Mouse (Mus musculus) heart, postnatal 0 days (tissue): ENCODE results near the gene Stk10. TPM values are rescaled to one million over a fixed set of nuclear protein-coding genes. Genes with fewer than 3 reads are reported as not detected.

Source experiments
- ATAC-seq: fragments of 200-750 bp; cut with Nextera tagmentation; 2 replicates; pipeline ENCODE4 v1.8.0; 2017; ENCODE audit warnings: low read depth, moderate number of reproducible peaks, moderate library complexity; ENCODE audit not compliant: insufficient read depth
- DNase-seq: peaks from one replicate; pipeline ENCODE4 v3.0.0-alpha.2; 2016; ENCODE audit warnings: low spot score
- H3K27ac ChIP-seq: fragments of 300-500 bp; sonication (generic); 2 replicates; pipeline ENCODE4 v1.5.1; 2014; ENCODE audit warnings: low read depth, mild to moderate bottlenecking
- H3K27me3 ChIP-seq: fragments of 300-500 bp; sonication (generic); 2 replicates; pipeline ENCODE4 v1.6.1; 2014; ENCODE audit warnings: low read length, mixed read lengths; ENCODE audit not compliant: control insufficient read depth, insufficient read depth
- H3K36me3 ChIP-seq: fragments of 300-500 bp; sonication (generic); replicated peaks from 2 replicates; pipeline ENCODE4 v1.6.1; 2014; ENCODE audit warnings: low read length, mixed read lengths; ENCODE audit not compliant: control insufficient read depth, insufficient read depth
- H3K4me1 ChIP-seq: fragments of 300-500 bp; sonication (generic); 2 replicates; pipeline ENCODE4 v1.6.1; 2014; ENCODE audit warnings: antibody characterized with exemption; ENCODE audit not compliant: control insufficient read depth, insufficient read depth
- H3K4me2 ChIP-seq: fragments of 300-500 bp; sonication (generic); 2 replicates; pipeline ENCODE4 v1.6.1; 2014; ENCODE audit warnings: low read depth, mild to moderate bottlenecking, low read length, moderate library complexity
- H3K4me3 ChIP-seq: fragments of 300-500 bp; sonication (generic); 2 replicates; pipeline ENCODE4 v1.5.1; 2014; ENCODE audit warnings: low read depth, low read length
- H3K9ac ChIP-seq: fragments of 300-500 bp; sonication (generic); replicated peaks from 2 replicates; pipeline ENCODE4 v1.6.1; 2014; ENCODE audit warnings: low read depth, low read length, mixed read lengths
- H3K9me3 ChIP-seq: fragments of 300-500 bp; sonication (generic); replicated peaks from 2 replicates; pipeline ENCODE4 v1.6.1; 2016; ENCODE audit warnings: low read length; ENCODE audit not compliant: control insufficient read depth
- CTCF ChIP-seq: IDR thresholded peaks from 2 replicates; pipeline ENCODE4 v1.5.1; 2016; ENCODE audit warnings: antibody characterized with exemption, control low read depth, low read depth
- EP300 ChIP-seq: IDR thresholded peaks from 2 replicates; pipeline ENCODE4 v1.6.1; 2016; ENCODE audit warnings: antibody characterized with exemption, low read depth
- WGBS: fragments of 180-500 bp; shearing (Covaris S2); extraction: QIAGEN DNeasy Blood & Tissue Kit; methylation state at CpG from one replicate; pipeline ENCODE4 v1.1.7; 2014; 5-methylcytosine and 5-hydroxymethylcytosine counted together
- polyA plus RNA-seq: library from polyadenylated mRNA; unstranded; fragments of >200 nt; fragmentation: Nextera tagmentation; extraction: Ambion mirVana; gene quantifications from 2 replicates; pipeline ENCODE4 v1.2.1, GENCODE M21; 2015
- total RNA-seq: library from RNA; depleted of rRNA; stranded (reverse); fragments of >200 nt; gene quantifications from 2 replicates; pipeline ENCODE4 v1.2.3, GENCODE M21; 2014; ENCODE audit warnings: low replicate concordance

Gene Stk10
- total and polyA plus RNA-seq, 2 experiments from 2014 or later, result 1.6 to 4.3 TPM

DNA sequence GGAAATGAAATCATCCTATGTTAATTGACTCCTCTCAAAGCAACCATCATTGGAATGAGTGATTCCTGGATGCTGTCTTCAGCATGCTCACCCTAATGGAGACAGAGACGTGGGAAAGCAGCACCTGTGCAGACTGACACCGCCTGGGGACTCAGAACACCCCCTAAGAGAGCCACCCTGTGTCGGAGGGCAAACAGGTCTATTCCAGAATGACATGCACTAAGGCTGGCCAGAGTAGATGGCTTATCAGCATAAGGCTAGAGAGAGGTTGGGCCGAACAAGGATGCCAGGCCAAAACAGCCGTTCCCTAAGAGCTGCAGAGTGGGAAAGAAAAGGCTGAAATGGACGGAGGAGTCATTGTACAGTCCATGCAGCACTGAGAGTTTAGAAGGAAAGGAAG is 93.0 kb downstream of the Stk10 start:
- no peak overlapping the region for H3K4me2 ChIP-seq
- H3K4me3 ChIP-seq, result no peak overlapping the region
- no peaks in the 10 kb centered on the region for H3K27me3 ChIP-seq
- DNase-seq, result no peak
- H3K4me1 ChIP-seq, result no peaks in the 10 kb centered on the region
- no peak overlapping the region for H3K27ac ChIP-seq
- no peaks in the 10 kb centered on the region for H3K36me3 ChIP-seq
- no peak overlapping the region for H3K9ac ChIP-seq
- H3K9me3 ChIP-seq, result no peaks in the 10 kb centered on the region
- TF ChIP-seq CTCF (no peak), EP300 (no peak)
- ATAC-seq, result no peak
- WGBS, result 67% methylated on average over 6 of the region's 6 CpGs

DNA sequence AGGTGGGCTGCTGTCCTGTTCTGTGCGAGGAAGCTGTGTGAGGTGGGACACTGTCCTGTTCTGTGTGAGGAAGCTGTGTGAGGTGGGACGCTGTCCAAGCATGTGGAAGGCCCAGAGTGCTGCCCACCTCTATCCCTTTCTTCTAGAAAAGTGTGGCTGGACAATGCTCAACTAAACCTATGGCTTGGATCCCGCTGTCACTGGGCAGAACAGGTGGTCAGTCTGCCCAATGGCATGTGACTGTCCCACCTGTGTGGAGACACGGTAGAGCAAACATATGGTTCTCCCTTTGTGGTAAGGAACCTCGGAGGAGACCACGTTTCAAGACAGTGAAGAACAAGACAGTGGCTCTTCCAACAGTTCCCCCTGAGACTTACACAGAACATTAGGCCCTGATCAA is 94.8 kb downstream of the Stk10 start:
- no peak for ATAC-seq

GRCm38 (mm10) chr11:32629713-32630211 is 96.7 kb downstream of the Stk10 start:
- whole genome bisulfite sequencing, result 80% methylated on average over 4 of the region's 4 CpGs

More for the DNA sequence above, 94.8 kb downstream of the Stk10 start:
- H3K27me3 ChIP-seq, result no peaks in the 10 kb centered on the region
- no peaks in the 10 kb centered on the region for H3K36me3 ChIP-seq
- H3K4me2 ChIP-seq, result no peak overlapping the region
- TF ChIP-seq CTCF, result no peak
- no peak for DNase-seq
- H3K9ac ChIP-seq, result no peak overlapping the region
- 82% methylated on average over 6 of the region's 6 CpGs for WGBS
- H3K4me3 ChIP-seq, result no peak overlapping the region
- H3K4me1 ChIP-seq, result no peaks in the 10 kb centered on the region
- H3K9me3 ChIP-seq, result no peaks in the 10 kb centered on the region
- H3K27ac ChIP-seq, result no peak overlapping the region

DNA sequence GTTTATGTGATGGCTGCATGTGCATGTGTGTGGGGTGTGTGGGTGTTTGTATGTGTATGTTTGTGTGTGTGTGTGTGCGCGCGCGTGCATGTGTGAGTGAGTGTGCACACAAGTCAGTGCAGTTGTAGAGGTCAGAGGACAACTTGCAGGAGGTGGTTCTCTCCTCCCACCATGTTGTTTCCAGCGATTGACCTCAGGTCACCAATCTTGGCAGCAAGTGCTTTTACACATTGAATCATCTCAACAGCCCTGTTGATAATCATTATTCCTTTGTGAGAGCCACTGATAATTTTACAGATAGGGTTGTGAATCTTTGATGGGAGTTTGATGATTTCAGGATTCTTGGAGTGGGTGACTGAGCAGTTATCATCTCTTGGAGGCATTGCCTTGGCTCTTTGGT is 99.6 kb downstream of the Stk10 start:
- no peaks in the 10 kb centered on the region for H3K27me3 ChIP-seq
- no peak overlapping the region for H3K4me2 ChIP-seq
- H3K4me3 ChIP-seq, result no peak overlapping the region
- H3K36me3 ChIP-seq, result no peaks in the 10 kb centered on the region
- H3K27ac ChIP-seq, result no peak overlapping the region
- H3K9me3 ChIP-seq, result no peaks in the 10 kb centered on the region
- DNase-seq, result no peak
- ATAC-seq, result no peak
- peaks cover 3% of the 10 kb centered on the region for H3K4me1 ChIP-seq
- no peak overlapping the region for H3K9ac ChIP-seq
- TF ChIP-seq CTCF (no peak), EP300 (no peak)
- WGBS, result 96% methylated on average over 5 of the region's 5 CpGs

More at GRCm38 (mm10) chr11:32629713-32630211, 96.7 kb downstream of the Stk10 start:
- Histone ChIP-seq H3K27me3 (no peaks in the 10 kb centered on the region), H3K27ac (no peak overlapping the region), H3K9ac (no peak overlapping the region), H3K4me2 (no peak overlapping the region), H3K36me3 (no peaks in the 10 kb centered on the region), H3K4me1 (no peaks in the 10 kb centered on the region), H3K4me3 (no peak overlapping the region), H3K9me3 (no peaks in the 10 kb centered on the region)
- TF ChIP-seq EP300 (no peak), CTCF (no peak)
- no peak for ATAC-seq
- no peak for DNase-seq

- no peak overlapping the region for H3K4me3 ChIP-seq
- no peak for TF ChIP-seq EP300
- TF ChIP-seq CTCF, result no peak
- no peaks in the 10 kb centered on the region for H3K36me3 ChIP-seq
- no peak for DNase-seq
- H3K9me3 ChIP-seq, result no peaks in the 10 kb centered on the region
- H3K27ac ChIP-seq, result no peak overlapping the region
- no peaks in the 10 kb centered on the region for H3K27me3 ChIP-seq
- 70% methylated on average over 3 of the region's 3 CpGs for WGBS
- H3K4me1 ChIP-seq, result peaks cover 3% of the 10 kb centered on the region
- no peak overlapping the region for H3K9ac ChIP-seq
- ATAC-seq, result no peak
- no peak overlapping the region for H3K4me2 ChIP-seq
Observed at GRCm38 (mm10) chr11:32633542-32633941, 100.4 kb downstream of the Stk10 start.

- no peak for ATAC-seq
- no peak for TF ChIP-seq CTCF
- TF ChIP-seq EP300, result no peak
- 76% methylated on average over 2 of the region's 2 CpGs for WGBS
- Histone ChIP-seq H3K4me1 (peaks cover 3% of the 10 kb centered on the region), H3K36me3 (no peaks in the 10 kb centered on the region), H3K27ac (no peak overlapping the region), H3K4me2 (no peak overlapping the region), H3K9me3 (no peaks in the 10 kb centered on the region), H3K9ac (no peak overlapping the region), H3K27me3 (no peaks in the 10 kb centered on the region), H3K4me3 (no peak overlapping the region)
- no peak for DNase-seq
Observed at GRCm38 (mm10) chr11:32634143-32634542, 101.0 kb downstream of the Stk10 start.
